Mouse (Mus musculus) layer of hippocampus, postnatal 25 days (tissue): ENCODE measurements around the gene Fscn1. TPM values are rescaled to one million over a fixed set of nuclear protein-coding genes. Genes with fewer than 3 reads are reported as not detected.

Experiments
- DNase-seq, 2 experiments: peaks; one replicate each; pipeline ENCODE4 v3.0.0; 2022; ENCODE audit warnings: mixed read lengths in 2 of 2, low spot score in 1 of 2; ENCODE audit errors: extremely low spot score in 1 of 2
- total RNA-seq, 2 experiments: library from RNA; stranded (reverse); gene quantifications; 2 replicates each; pipeline ENCODE4 v1.2.3; 2021

Gene Fscn1
- total RNA-seq, 2 experiments from 2014 or later: 229 to 232 TPM

DNA sequence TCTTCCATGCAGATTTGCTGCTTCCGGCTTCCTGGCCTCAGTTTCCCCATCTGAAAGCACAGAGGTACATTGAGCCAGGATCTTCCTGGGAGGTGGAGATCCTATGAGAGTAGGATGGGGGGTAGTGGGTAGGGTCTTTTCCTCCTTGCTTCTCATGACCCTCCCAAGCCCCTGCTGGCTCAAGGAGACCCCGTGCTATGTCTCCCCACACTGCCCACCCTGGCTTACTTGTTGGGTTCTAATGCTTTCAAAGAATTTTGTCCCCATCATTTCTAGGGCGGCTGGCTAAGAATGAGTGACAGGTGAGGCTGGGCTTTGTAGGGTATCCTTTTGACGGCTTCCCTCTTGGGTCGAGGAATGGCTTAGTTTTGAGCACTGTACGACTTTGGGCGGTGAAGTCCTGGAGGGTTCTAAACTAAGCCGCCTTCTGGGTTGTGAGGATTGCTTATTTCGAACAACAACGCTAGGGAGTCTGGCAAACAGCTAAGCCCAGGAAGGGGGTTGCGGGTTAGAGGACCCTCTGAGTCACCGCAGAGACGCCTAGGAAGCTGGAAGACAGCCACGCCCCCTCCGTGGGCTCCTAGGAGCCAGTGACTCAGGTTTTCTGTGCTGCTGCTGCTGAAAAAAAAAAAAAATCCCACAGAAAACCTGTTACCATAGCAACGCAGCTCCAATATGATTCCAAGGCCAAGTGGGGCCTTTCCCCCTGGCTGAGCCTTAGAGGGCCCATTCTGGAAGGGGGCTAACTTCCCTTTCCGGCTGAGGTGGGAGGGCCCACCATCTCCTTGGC lies 3.8 kb downstream of the Fscn1 start:
- DNase-seq: peak in 1 of 2 experiments; percentile 48

DNA sequence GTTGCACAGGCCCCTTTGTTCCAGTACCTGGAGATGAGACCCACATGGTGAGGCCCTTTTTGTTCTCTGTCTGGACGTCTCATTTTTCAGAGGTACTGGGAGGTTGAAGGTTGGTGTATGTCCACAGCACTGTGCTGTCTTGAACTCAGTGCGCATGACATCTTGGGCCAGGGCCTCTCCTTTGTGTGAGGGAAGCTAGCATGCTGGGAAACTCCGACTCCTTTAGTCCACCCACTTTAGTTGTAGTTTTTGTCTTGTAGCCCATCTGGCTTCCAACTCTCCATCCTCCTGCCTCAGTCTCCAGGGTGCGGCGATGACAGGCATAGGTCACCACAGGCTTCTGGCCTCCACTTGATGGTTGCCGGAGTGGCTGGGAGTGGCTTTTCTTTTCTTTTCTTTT lies 4.5 kb downstream of the Fscn1 start:
- DNase-seq: no peak

DNA sequence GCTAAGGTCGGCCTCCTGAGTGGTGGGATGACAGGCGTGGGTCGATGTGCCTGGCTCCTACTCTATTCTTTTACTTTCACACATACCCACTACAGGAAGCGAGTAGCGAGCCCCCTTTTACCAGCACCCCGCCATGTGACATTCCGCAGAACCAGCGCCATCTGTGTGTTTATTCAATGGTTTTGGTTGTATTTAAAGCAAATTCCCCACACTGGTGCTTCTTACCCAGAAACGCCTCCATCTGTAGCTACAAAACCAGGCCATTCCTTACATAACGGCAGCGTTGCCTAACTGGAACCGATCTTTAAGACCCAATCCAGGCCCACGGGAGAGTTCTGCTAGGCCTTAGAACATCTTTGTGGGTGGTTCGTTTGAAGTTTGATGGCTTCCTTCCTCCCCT lies 8.3 kb downstream of the Fscn1 start:
- DNase-seq: no peak

DNA sequence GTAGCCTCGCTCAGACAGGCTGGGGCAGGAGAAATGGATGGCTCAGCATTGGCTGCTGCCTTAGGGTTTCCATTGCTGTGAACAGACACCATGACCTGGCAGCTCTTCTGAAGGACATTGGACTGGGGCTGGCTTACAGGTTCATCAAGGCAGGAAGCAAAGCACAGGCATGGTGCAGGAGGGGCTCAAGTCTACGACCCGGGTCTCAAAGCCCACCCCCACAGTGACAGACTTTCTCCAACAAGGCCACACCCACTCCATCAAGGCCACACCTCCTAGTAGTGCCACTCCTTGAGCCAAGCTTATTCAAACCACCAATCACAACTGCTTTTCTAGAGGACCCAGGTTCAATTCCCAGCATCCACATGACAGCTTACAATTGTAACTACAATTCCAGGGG lies 13.8 kb downstream of the Fscn1 start:
- no peak for DNase-seq

DNA sequence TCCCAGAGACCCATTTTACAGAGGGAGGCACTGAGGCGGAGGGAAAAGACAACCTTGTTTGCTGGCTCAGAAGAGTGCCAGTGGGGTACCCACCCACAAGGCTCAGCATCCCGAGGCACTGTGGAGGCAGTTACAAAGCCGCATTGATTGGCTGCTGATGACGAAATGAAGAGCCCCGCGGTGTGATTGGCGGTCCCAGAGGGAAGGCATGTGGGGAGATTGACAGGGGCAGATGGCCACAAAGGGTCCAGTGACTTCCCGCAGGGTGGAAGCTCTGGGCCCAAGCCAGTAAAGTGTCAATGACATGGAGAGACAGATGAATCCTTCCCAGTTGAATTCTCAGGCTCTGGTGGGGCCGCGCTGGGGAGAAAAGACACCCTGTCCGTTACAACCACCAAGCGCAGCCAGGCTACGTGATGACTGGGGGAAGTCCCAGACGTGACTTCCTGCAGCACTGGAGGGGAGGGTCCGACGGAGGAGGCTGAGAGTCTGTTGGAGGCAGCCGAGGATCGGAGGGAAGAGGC lies 14.5 kb downstream of the Fscn1 start:
- DNase-seq: peak in 1 of 2 experiments; percentile 56

DNA sequence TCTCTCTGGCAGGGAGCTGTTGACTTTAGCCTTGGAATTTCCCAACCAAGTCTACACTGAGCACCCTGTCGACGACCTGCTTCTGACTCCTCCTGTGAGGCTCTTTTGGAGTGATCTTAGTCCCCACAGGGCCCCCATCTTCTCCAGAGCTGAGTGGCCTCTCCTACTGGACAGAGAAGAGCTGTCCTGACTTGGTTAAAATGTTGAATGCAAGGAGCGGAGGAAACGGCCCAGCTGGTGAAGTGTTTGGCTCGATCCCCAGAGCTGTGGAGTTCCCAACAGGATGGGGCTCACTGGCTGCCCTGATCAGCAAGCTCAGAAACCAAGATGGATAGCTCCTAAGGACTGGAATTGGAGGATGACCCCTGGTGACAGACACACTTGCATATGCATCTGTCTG lies 16.4 kb downstream of the Fscn1 start:
- DNase-seq: no peak

DNA sequence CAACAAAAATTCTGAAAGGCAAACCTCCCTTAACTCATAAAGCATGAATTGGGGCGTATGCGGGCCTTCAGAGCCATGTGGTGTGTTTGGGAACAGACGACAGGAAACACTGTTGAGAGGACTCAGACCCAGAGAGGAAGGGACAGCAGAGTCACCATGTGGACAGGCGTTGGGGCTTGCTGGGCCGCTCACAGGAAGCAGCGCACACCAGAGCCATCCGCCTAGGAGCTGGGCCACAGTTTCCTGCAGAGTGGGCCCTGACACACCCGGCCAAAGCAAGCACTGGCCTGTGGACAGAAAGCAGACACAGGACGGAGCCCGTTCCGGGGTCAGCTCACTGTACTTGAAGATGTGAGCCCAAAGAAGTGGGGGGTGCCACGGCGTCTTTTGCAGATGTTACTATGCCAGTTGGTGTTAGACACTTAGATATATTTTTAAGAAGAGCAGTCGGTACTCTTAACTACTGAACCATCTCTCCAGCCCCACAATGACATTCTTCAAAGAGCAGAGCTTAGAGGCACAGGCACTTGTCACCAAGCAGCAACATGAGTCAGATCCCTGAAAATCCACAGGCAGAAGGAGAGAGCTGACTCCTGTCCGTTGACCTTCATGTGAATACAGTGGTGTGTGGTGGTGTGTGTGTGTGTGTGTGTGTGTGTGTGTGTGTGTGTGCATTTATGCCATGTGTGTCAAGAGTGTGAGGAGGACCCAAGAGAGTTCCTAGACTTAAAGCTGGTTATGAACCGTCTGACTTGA lies 22.1 kb downstream of the Fscn1 start:
- DNase-seq: no peak

DNA sequence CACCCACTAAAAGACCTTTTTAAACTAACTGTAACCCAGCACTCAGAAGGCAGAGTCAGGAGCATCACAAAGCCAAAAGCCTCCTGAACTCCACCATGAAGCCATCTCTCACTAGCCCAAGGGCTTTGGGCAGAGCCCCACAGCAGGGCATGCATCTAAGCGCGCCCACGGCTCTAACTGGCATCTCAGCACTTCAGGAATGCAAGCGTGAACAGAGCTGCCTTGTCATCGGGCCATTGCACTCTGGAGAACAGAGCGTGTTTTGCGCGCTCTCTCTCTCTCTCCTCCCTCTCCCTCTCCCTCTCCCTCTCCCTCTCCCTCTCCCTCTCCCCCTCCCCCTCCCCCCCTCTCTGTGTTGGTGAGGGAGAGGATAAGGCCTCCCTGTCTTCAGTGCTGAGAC lies 23.0 kb downstream of the Fscn1 start:
- DNase-seq: no peak

DNA sequence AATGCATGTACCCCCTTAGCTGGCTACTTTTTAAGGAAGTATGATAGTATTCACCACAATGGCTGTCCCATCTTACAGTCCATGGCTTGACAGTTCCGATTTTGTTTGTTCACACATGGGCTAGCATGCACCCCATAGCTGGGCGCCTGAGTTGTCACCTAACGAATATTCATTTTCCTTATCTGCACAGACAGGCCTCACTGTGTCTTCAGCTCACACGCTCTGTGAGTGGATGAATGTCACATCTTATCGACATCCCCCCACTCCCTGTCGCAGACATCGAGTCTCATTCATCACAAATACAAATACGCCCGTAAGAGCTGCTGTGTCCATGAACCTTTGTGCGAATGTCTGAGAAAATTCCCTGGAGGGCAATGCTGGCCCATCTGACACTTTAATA lies 24.1 kb downstream of the Fscn1 start:
- no peak for DNase-seq

DNA sequence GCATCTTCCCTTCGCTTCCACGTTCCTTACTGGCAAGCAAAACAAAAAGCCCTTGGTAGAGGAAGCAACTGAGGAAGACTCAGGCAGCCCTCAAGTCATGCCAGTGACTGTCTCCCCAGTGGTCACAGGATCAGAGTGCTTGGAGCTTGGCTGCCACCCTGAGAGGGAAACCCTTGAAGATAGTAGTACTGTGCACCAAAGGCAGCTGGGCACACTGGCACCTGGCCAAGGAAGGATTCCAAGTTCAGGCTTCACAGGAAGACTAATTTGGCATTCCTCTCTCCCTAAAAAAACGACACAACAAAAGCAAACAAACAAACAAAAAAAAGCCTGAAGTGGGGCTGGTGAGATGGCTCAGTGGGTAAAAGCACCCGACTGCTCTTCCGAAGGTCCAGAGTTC lies 28.4 kb downstream of the Fscn1 start:
- peak in 1 of 2 experiments; percentile 58 for DNase-seq

DNA sequence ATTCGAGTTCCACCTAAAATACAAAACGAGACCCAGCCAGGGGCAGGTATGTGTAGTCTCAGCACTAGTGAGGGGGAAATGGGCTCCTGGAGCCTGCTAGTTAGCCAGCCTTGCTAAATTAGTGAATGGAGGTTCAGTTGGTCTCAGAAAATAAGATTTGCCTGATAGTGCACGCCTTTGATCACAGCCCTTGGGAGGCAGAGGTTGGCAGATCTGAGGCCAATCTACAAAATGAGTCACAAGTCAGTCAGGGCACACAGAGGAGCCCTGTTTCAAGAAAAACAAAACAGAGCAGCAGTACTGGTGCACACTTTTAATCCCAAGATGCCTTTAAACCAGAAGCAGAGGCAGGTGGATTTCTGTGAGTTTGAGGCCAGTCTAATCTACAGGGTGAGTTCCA lies 29.0 kb downstream of the Fscn1 start:
- DNase-seq: no peak

DNA sequence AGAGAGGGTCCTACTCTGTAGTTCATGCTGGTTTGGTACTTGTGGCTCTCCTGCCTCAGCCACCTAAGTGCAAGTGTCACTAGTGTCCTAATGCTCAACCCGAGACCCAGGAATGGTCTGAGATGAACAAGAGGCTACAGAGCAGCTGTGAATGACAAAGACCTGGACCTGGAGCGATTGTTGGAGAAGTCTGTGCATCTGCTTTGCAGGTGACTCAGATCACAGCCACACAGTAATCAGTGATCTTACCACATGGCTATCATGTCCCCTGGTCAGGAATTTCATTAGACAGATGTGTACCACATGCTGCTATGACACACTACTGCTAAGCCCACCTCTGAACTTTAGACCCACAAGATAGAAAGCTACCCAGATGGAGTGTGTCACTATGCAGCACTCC lies 34.6 kb downstream of the Fscn1 start:
- no peak for DNase-seq

DNA sequence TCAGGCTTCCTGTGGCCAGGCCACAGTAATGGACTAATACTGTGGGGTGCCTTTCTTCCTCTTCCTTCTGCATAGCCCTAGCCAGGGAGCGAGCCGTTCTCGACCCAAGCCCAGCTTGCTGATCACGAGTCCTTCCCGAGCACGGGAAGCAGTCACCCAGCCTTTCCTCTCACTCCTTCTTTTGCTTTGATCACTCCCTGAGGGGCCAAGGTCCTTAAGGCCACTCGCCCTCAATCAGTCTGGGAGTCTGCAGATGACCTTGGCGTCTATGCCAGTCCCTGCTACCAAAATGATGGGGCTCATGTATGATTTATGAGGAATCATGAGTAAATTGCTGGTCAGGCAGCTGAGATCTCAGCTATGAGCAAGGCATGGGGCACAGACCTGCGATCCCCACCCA lies 37.4 kb downstream of the Fscn1 start:
- DNase-seq: no peak

DNA sequence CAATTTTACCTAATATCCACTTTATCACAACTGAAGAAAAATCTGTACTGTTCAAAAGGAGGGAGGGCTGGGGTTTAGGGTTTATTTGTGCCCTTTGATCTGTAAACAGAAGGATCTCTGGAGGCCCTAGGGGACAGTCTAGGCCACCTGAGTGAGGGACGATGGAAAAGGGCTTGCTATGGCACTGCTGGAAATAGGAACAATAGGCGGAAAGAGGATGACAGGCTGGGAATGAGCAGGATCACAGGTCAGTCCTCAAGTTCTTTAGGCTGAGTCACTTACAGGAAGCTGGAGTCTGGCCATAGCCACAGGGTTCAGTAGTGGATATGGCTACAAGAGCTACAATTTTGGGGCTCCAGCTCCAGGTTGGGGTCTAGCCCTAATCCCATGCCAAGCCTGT lies 38.0 kb downstream of the Fscn1 start:
- DNase-seq: no peak

DNA sequence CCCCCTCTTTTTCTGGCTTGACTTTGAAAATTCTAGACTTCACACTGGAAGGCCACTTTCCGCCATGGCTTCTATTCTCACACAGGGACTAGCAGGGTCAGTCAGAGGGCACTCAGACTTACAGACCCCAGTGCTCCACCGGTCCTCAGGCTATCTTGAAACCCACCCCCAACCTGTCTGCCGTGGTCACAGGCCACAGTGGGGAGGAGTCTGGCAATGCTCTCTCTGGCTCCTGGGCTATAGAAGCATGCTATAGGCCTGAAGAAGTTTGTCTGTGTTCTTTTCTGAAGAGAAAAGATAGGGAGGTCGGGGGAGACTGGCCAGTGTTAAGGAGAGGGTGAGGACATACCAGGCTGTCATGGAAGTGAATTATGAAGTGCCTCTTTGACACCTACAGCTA lies 39.9 kb downstream of the Fscn1 start:
- DNase-seq: no peak

DNA sequence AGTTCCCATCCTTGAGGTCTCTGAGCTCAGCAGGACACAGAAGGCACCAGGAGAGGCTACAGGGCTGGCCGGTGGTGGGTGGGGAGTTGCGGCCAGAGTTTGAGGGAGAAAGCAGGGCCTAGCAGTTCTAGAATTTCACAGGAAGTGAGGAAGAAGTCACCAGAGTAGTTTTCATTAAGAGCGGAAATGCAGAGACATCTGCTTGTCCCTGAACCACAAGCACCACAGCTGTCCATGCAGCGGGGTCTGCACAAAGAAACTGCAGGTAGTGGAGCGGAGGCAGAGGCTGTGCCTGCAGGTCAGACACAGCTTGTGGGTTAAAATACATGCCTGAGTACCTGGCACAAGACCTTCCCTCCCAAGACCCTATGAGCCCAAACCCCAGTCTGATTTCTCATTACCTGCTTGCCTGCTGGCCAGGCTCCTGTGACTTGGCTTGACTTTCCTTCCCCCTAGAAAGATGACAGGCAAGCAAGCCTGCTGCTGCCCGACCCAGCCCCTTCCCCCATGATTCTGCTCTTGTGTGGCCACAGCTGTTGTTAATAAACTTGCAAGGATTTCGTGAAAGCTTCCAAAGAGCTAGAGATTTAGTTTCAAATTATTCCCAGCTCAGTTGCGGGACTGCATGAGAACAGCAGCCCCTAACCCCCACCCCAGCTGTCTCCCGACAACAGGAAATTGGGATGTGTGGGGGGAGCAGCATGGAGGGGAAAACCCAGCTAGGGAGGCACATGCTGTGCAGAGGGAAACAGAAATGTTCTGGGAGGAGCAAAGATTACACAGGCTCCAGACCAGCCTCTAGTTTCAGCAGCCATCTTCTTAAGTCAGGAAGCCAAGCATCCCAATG lies 40.7 kb downstream of the Fscn1 start:
- DNase-seq: peak; percentile 21 to 31

DNA sequence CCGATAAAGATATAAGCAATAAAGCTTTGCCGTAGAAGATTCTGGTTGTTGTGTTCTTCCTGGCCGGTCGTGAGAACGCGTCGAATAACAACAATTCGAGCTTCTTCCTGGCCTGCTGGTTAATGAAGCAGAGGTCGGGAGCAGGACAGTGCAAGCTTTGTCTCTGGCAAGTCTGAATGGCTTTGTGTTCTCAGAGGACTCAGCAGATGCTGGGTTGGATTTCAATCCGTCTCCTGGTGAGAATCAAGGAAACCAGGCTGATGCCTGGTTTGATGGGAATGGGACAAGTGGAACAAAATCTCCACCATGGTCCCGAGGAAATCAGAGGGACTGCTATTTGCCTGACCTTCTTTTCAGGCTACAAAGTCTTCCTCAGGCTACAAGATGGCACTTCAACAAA lies 49.2 kb downstream of the Fscn1 start:
- DNase-seq: no peak

DNA sequence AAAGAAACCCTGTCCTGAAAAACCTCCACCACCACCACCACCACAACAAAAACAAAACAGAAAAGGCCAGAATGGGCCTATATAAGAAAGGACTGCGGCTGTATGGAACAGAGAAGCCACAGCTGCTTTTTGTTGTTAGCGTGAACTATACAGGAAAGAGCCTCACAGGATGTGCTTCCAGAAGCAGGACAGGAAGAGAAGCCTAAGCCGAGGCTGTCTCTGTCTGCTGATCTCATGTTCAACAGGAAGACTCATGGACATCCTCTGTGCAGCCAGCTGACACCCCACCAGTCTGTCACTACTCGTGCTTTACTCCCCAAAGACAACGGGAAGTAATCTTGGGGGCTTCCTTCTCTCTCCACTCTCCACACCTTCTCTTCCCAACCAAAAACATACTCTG lies 57.3 kb downstream of the Fscn1 start:
- DNase-seq: no peak
